Mouse (Mus musculus) adrenal gland, postnatal 14 days (tissue): ENCODE results near the gene Gna13. TPM values are rescaled to one million over a fixed set of nuclear protein-coding genes. Genes with fewer than 3 reads are reported as not detected.

Experiments used
- DNase-seq: peaks from one replicate; pipeline ENCODE4 v3.0.0; 2021; ENCODE audit warnings: mixed read lengths
- total RNA-seq: library from RNA; stranded (reverse); gene quantifications from 2 replicates; pipeline ENCODE4 v1.2.3, GENCODE M21; 2021

The Gna13 gene
- total RNA-seq, 1 experiment from 2014 or later = 61.7 TPM

DNA sequence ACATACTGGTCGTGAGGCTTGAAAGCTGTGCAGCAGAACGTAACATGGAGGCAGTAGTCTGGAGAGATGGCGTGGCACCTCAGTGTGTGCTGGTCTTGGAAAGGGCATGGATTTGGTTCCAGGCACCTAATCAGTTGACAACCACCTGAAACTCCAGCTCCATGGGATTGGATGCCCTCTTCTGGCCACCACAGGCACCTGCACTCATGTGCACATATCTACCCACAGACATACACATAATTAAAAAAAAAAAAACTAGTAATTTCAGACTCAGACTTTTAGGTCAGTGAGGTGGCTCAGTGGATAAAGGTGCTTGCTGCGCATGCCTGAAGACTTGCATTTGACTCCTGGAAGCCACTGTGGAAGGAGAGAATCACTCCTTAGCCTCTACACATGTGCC is 59.6 kb downstream of the Gna13 start:
- DNase-seq = no peak

DNA sequence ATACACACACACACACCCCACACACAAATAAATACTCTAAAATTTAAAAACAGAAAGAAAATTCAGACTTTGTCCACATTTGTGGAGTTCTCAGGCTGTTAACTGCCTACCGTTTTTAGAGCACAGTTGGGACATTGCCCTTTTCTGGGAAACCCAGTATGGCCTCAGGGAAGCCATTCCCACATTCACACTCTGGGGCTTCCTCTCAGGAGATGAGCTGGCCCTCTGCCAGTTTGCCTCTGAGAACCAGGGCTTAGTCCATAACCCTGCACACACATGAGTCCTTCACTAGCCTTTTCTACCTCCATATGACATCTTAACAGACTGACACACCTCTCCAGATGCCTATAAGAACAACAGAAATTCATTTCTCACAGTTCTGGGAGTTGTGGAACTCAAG is 60.7 kb downstream of the Gna13 start:
- DNase-seq = no peak

DNA sequence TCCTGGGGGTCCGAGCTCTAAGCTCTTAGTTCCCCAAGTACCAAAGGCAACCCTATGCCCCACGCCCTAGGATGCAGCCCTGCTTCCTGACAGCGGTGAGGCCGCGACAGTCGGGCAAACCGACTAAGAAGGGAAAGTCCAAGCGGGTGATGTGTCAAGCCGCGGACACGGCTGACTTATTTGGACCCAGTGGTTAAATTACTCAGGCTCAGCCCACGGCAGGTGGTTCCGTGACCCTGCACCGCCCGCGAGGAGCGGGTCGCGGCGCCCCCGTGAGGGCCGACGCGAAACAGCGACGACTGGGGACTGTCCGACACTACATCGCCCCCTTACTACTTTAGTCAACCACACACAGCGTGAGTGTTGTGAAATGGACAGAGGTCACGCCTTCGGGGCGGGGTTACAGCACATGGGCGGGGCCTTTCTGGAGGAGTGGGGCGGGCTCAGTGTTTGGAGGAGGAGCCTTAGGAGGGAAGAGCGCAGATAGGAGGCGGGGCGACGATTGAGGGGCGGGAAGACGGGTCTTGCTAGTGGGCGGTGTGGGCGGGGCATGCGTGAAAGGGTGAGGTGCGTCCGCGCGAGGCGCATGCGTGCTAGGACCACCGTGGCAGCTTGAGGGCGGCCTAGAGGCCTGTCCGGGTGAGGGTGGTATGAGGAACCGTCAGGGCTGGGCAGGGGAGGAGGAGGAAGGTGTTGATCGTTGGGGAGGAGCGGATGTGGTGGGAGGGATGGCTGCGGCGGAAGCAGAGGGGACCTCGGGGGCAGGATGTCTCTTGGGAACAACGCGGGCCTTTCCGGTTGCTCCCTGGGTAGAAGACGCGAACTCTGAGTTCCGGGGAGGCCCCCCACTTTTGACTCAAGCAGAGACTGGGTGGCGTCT is 63.0 kb downstream of the Gna13 start, which contains the start of gene Amz2:
Amz2 (plus strand) TSS at position 555 of the 880 bp plus-strand sequence.
- DNase-seq = peak; percentile 100

DNA sequence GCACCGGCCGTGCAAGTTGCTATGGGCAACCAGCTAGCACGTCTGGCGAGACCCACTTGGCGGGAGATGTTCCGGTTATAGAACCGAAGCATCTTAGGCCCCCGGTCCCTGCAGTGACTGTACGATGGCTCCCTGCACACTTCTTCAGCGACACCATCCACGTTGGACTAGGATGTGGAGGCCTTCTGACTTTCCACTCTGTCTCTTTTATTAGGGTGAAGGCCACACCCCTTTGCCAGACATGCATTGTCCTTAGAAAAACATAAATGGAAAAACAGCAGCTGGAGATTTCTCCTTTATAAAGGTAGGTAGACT is 63.6 kb downstream of the Gna13 start:
- DNase-seq = no peak

DNA sequence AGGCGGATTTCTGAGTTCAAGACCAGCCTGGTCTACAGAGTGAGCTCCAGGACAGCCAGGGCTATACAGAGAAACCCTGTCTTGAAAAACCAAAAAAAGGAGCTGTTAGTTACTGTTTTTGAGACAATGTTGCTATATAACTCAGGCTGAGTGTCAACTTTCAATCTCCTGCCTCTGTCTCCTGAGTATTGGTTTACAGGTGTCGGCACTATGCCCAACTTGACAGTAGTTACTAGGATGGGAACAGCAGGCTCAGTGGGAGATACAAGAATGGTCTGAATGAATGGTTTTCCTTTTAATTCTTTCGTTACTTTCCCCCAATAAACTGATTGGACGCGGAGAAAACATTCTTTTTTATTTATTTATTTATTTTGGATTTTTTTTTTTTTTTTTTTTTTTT is 64.7 kb downstream of the Gna13 start:
- no peak for DNase-seq

DNA sequence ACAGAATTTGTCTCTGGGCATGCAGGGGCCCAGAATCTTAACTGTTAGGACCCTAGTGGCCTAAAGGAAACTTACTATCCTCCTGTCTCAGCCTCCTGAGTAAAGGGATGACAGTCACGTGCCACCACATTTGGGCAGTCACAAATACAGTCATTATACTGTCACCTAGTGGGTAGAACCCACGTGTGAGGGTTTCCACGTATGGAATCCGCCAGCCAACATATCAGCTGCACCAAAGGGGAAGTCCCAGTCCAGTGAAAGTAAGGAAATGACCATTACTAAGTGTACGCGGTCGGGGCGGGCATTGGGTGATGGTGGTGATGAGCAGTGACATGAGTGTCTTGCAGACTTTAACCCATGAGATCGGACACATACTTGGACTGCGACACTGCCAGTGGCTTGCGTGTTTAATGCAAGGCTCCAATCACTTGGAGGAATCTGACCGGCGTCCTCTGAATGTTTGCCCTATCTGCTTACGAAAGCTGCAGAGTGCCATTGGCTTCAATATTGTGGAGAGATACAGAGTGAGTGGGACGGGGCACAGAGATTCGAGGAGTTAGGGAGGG is 71.7 kb downstream of the Gna13 start:
- no peak for DNase-seq

DNA sequence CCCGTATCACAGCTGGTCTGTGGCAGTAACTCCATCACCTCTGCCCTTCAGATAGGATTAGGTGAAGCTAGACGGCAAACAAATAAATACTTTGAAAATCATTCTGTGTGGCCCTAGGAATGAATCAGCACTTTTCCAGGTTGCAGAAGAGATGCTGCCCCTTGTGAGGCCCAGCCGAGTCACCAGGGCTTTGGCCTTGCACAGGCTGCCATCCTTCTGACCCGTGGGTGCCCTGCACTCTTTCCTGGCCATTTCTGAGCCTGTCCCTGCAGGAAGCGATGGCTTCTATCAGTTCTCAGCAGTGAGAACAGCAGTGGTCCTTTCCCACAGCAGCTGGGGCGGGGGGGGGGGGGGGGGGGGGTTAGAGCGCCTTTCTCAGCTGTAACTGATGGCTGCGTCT is 74.3 kb downstream of the Gna13 start:
- no peak for DNase-seq

DNA sequence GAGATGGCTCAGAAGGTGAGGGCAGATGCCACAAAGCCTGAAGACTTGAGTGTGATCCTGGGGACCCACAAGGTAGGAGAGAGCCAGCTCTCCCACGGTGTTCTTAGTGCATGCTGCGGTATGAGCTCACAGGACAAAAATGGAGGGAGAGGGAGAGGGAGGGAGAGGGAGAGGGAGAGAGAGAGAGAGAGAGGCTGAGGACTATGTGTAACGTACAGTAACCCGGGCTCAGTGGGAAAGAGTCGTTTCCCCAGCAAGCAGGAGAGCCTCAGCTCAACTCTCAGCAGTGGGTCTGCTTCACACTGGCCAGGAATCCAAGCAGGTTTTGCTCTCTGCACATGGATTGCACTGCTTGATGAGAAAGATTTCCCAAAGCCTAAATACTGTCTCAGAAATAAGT is 76.6 kb downstream of the Gna13 start:
- DNase-seq = no peak

DNA sequence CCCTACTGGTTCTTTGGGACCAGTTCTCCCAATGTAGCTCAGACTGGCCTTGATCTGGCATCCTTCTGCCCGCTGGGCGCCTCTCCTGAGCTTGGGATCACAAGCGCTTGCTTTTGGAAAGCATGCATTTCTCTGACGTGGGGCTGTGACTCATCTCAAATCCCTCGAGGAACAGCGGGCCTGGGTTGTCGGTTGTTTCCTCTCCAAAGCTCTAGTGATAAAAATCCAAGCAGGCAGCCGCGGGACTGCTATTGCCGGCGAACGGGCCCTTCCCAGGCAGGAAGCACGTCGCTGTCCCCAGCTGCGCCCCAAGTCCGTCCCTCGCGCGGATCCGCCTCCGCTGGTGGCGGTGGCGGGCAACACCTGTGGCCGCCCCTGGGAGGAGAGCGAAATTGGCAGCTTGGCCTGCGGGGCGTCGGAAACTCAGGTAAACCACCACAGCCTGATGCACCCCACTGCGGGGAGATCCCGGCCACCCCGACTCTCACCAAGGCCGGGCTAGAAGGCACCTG is 77.3 kb downstream of the Gna13 start:
- DNase-seq = peak; percentile 91

DNA sequence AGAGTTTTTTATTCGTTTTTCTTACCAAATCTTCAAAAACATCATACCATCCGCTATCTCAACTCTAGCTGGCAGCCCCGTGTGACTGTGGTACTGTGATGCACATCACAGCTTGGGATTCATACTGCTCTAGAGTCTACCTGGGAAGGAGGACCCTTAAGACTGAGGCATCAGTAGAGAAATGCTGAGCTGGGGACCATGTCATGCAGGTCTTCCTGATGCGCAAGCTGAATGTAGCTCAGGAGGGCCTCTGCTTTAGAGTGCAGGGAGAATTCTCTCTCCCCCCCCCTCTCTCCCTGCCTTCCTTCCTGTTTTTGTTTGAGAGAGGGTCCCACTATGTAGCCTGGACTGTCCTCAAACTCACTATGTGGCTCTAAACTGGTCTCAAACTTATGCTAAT is 78.0 kb downstream of the Gna13 start:
- no peak for DNase-seq

DNA sequence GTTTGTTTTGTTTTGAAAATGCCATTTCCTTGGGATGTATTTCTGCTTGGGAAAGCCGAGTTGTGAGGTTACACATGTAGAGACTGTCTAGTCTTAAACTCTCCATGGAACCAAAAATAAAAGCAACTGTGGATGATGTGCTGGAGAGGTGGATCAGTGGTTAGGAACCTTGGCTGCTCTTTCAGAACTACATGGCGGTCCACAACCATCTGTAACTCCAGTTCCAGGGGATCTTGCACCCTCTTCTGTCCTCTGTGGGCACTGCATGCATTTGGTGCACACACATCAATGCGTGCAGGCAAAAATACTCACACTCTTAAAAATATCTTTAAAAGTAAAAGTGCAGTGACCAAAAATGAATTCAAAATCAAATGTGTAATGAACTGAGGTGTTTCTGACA is 78.5 kb downstream of the Gna13 start:
- peak; percentile 60 for DNase-seq

DNA sequence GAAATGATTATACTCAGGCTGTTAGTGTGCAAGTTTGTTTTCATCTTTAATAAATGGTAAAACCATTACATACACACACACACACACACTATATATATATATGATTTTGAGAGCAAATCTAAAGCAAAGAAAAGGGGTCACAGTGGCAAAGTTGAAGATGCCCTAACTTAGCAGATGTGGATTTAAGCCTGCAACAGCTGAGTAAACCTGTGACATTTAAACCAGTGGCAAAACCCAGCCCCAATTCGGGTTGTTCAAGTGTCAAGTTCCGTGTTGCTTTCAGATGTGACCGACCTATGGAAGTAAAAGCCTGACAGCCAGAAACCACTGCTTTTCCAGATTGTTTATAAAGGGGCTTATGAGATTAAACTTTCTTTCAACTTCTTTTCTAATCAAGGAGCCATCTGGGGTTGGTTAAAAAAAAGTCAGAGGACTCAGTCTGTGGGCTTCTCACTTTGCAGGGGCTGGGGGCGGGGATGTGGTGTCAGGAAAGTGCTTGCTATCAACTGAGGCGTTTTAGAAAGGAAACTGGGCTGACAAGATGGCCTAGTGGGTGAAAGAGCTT is 79.6 kb downstream of the Gna13 start:
- DNase-seq = no peak

DNA sequence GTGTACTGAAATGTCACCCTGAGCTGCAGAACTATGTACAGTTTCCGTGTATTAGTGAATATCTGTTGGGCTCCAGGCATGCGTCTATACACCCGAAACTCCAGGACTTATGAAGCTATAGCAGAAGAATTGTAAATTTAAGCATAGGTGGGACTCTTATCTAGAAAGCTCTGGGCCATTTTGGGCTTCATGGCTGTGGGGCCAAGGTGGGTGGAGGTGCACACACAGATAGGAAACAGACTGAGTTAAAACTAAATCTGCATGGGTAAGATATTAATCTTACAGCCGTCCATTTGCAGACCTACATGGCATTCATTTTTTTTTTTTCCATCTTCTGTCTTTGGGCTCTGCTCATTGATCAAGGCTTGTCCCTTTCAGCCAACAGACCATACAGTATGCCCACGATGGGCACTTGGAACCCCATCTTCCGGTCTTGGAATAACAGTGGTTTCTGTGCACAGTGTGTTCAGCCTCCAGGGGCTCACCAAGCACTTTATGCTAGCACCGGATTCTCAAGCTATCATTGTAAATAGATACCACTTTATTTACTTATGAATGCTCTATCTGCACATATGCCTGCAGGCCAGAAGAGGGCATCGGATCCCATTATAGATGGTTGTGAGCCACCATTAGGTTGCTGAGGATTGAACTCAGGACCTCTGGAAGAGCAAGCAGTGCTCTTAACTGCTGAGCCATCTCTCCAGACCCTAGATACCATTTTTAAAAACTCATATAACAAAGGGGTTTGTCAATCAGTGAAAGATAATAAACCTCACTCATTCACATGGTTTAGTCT is 81.0 kb downstream of the Gna13 start:
- DNase-seq = no peak

DNA sequence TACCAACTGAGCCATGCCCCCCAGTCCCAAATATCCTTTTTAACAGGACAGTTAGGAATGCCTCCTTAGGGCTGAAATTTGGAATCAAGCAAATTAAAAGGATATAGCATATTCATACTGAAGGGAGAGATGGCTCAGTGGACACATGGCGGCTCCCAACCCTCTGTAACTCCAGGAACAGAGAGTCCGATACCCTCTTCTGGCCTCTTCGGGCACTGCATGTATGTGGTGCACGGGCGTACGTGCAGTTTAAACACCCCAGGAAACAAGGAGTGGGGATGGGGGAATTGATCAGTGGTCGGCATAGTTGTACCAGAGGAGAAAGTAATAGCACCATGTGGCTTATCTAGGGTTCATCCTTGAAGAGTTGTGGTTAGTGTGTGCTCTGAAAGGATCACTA is 82.0 kb downstream of the Gna13 start:
- peak; percentile 41 for DNase-seq

DNA sequence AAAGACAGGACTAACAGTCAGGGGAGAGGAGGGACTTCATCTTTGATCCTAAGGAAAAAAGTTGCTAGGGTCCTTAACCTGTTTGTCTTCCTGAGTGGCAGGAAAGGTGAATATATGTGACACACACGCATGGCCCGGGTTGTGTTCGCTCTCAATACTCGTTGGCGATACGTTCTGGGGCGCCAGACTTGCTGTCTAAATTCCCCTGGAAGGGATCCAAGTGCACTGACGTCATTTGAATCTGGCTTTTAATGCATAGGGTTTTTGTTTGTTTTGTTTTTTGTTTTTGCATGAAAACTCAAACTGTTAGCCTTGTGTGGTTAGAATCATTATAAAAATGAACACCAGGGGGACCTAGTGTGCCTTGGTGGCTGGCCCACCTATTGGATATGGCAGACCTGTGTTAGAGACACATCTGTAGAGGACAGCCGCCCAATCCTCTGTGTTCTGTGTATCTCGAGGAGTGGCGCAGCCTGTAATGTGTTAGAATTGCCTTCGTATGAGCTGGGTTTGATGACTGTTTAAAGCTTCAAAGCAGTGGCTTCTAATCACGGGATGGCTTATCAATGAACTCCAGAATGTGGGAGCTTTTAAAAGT is 82.9 kb downstream of the Gna13 start:
- peak; percentile 44 for DNase-seq

Other genes starting within 250 kb of the Gna13 start
- gene E030025P04Rik, start 218.5 kb upstream of the Gna13 start, total RNA-seq = not detected in 2 replicates
- gene Rgs9, start 64.7 kb upstream of the Gna13 start, total RNA-seq = 4.5 and 7.4 TPM in 2 replicates
- not detected in 2 replicates for gene 9930022D16Rik, start 51.1 kb downstream of the Gna13 start, total RNA-seq
- gene Amz2, start 63.1 kb downstream of the Gna13 start, total RNA-seq = 41.0 and 41.1 TPM in 2 replicates
- gene Arsg, start 110.5 kb downstream of the Gna13 start, total RNA-seq = 3.3 and 7.0 TPM in 2 replicates
- gene Slc16a6, start 110.8 kb downstream of the Gna13 start, total RNA-seq = 2.4 and 4.4 TPM in 2 replicates
- gene Wipi1, start 249.1 kb downstream of the Gna13 start, total RNA-seq = 31.9 and 40.0 TPM in 2 replicates